Mouse (Mus musculus): ENCODE measurements around the gene Stx8. TPM values are rescaled to one million over a fixed set of nuclear protein-coding genes. Genes with fewer than 3 reads are reported as not detected.

Gene Stx8
- polyA plus RNA-seq, 1 experiment: 78.2 TPM

- no peak overlapping the region for H3K4me3 ChIP-seq (ENCODE audit: insufficient read depth, low read length)
- H3K27ac ChIP-seq (ENCODE audit: insufficient read depth, low read depth, low read length): no peak overlapping the region
- TF ChIP-seq POLR2A (IDR thresholded peaks at IDR 0.05; ENCODE audit: borderline replicate concordance, low read depth, low read length) (no peak), CTCF (IDR thresholded peaks at IDR 0.05; ENCODE audit: low read depth, low read length) (no peak)
- peaks cover 4% of the 10 kb centered on the region for H3K4me1 ChIP-seq (ENCODE audit: control insufficient read depth, insufficient read depth, low read length)
Observed at GRCm38 (mm10) chr11:68208023-68208422, 242.0 kb downstream of the Stx8 start.

GRCm38 (mm10) chr11:68208582-68208981 is 242.6 kb downstream of the Stx8 start:
- Histone ChIP-seq H3K4me3 (ENCODE audit: insufficient read depth, low read length) (no peak overlapping the region), H3K4me1 (ENCODE audit: control insufficient read depth, insufficient read depth, low read length) (peaks cover 6% of the 10 kb centered on the region)

GRCm38 (mm10) chr11:68209506-68209905 is 243.5 kb downstream of the Stx8 start:
- no peak overlapping the region for H3K27ac ChIP-seq (ENCODE audit: insufficient read depth, low read depth, low read length)
- no peak overlapping the region for H3K4me3 ChIP-seq (ENCODE audit: insufficient read depth, low read length)
- TF ChIP-seq POLR2A (IDR thresholded peaks at IDR 0.05; ENCODE audit: borderline replicate concordance, low read depth, low read length) (no peak), CTCF (IDR thresholded peaks at IDR 0.05; ENCODE audit: low read depth, low read length) (no peak)
- peaks cover 14% of the 10 kb centered on the region for H3K4me1 ChIP-seq (ENCODE audit: control insufficient read depth, insufficient read depth, low read length)

More at GRCm38 (mm10) chr11:68208582-68208981, 242.6 kb downstream of the Stx8 start:
- TF ChIP-seq POLR2A (IDR thresholded peaks at IDR 0.05; ENCODE audit: borderline replicate concordance, low read depth, low read length): no peak
- no peak for TF ChIP-seq CTCF (IDR thresholded peaks at IDR 0.05; ENCODE audit: low read depth, low read length)
- H3K27ac ChIP-seq (ENCODE audit: insufficient read depth, low read depth, low read length): no peak overlapping the region

GRCm38 (mm10) chr11:68210714-68211113 is 244.7 kb downstream of the Stx8 start:
- peaks cover 14% of the 10 kb centered on the region for H3K4me1 ChIP-seq (ENCODE audit: control insufficient read depth, insufficient read depth, low read length)
- no peak overlapping the region for H3K4me3 ChIP-seq (ENCODE audit: insufficient read depth, low read length)
- TF ChIP-seq CTCF (IDR thresholded peaks at IDR 0.05; ENCODE audit: low read depth, low read length): no peak
- no peak for TF ChIP-seq POLR2A (IDR thresholded peaks at IDR 0.05; ENCODE audit: borderline replicate concordance, low read depth, low read length)
- no peak overlapping the region for H3K27ac ChIP-seq (ENCODE audit: insufficient read depth, low read depth, low read length)

GRCm38 (mm10) chr11:68211924-68212578 is 246.1 kb downstream of the Stx8 start:
- no peak overlapping the region for H3K27ac ChIP-seq (ENCODE audit: insufficient read depth, low read depth, low read length)
- peaks cover 14% of the 10 kb centered on the region for H3K4me1 ChIP-seq (ENCODE audit: control insufficient read depth, insufficient read depth, low read length)
- TF ChIP-seq POLR2A (IDR thresholded peaks at IDR 0.05; ENCODE audit: borderline replicate concordance, low read depth, low read length) (no peak), CTCF (IDR thresholded peaks at IDR 0.05; ENCODE audit: low read depth, low read length) (no peak)
- no peak overlapping the region for H3K4me3 ChIP-seq (ENCODE audit: insufficient read depth, low read length)

GRCm38 (mm10) chr11:68213896-68214295 is 247.9 kb downstream of the Stx8 start:
- H3K4me1 ChIP-seq (ENCODE audit: control insufficient read depth, insufficient read depth, low read length): peaks cover 14% of the 10 kb centered on the region
- no peak overlapping the region for H3K4me3 ChIP-seq (ENCODE audit: insufficient read depth, low read length)
- TF ChIP-seq POLR2A (IDR thresholded peaks at IDR 0.05; ENCODE audit: borderline replicate concordance, low read depth, low read length) (no peak), CTCF (IDR thresholded peaks at IDR 0.05; ENCODE audit: low read depth, low read length) (no peak)
- H3K27ac ChIP-seq (ENCODE audit: insufficient read depth, low read depth, low read length): no peak overlapping the region

- peaks cover 11% of the 10 kb centered on the region for H3K4me1 ChIP-seq (ENCODE audit: control insufficient read depth, insufficient read depth, low read length)
- H3K4me3 ChIP-seq (ENCODE audit: insufficient read depth, low read length): no peak overlapping the region
- TF ChIP-seq CTCF (IDR thresholded peaks at IDR 0.05; ENCODE audit: low read depth, low read length) (no peak), POLR2A (IDR thresholded peaks at IDR 0.05; ENCODE audit: borderline replicate concordance, low read depth, low read length) (no peak)
- H3K27ac ChIP-seq (ENCODE audit: insufficient read depth, low read depth, low read length): no peak overlapping the region
Observed at GRCm38 (mm10) chr11:68214496-68215205, 248.7 kb downstream of the Stx8 start.

GRCm38 (mm10) chr11:68215206-68215912 is 249.4 kb downstream of the Stx8 start:
- TF ChIP-seq CTCF (IDR thresholded peaks at IDR 0.05; ENCODE audit: low read depth, low read length) (no peak), POLR2A (IDR thresholded peaks at IDR 0.05; ENCODE audit: borderline replicate concordance, low read depth, low read length) (no peak)
- H3K4me1 ChIP-seq (ENCODE audit: control insufficient read depth, insufficient read depth, low read length): peaks cover 10% of the 10 kb centered on the region
- no peak overlapping the region for H3K27ac ChIP-seq (ENCODE audit: insufficient read depth, low read depth, low read length)
- no peak overlapping the region for H3K4me3 ChIP-seq (ENCODE audit: insufficient read depth, low read length)

- H3K4me3 ChIP-seq (ENCODE audit: insufficient read depth, low read length): no peak overlapping the region
- no peak overlapping the region for H3K27ac ChIP-seq (ENCODE audit: insufficient read depth, low read depth, low read length)
- peaks cover 10% of the 10 kb centered on the region for H3K4me1 ChIP-seq (ENCODE audit: control insufficient read depth, insufficient read depth, low read length)
- TF ChIP-seq CTCF (IDR thresholded peaks at IDR 0.05; ENCODE audit: low read depth, low read length) (no peak), POLR2A (IDR thresholded peaks at IDR 0.05; ENCODE audit: borderline replicate concordance, low read depth, low read length) (no peak)
Observed at GRCm38 (mm10) chr11:68216041-68216440, 250.0 kb downstream of the Stx8 start.

- H3K4me3 ChIP-seq (ENCODE audit: insufficient read depth, low read length): no peak overlapping the region
- H3K4me1 ChIP-seq (ENCODE audit: control insufficient read depth, insufficient read depth, low read length): no peaks in the 10 kb centered on the region
- TF ChIP-seq CTCF (IDR thresholded peaks at IDR 0.05; ENCODE audit: low read depth, low read length) (no peak), POLR2A (IDR thresholded peaks at IDR 0.05; ENCODE audit: borderline replicate concordance, low read depth, low read length) (no peak)
- H3K27ac ChIP-seq (ENCODE audit: insufficient read depth, low read depth, low read length): no peak overlapping the region
Observed at GRCm38 (mm10) chr11:68220733-68221132, 254.7 kb downstream of the Stx8 start.

All from bone marrow macrophage, adult 2 months (primary cell).